Mouse (Mus musculus) lung, embryonic 16.5 days (tissue): ENCODE results near the gene Gpr15. TPM values are rescaled to one million over a fixed set of nuclear protein-coding genes. Genes with fewer than 3 reads are reported as not detected.

Experiments
- ATAC-seq: fragments of 200-750 bp; cut with Nextera tagmentation; 2 replicates; pipeline ENCODE4 v1.8.0; 2017; ENCODE audit warnings: low read depth, mild to moderate bottlenecking, moderate library complexity
- H3K27ac ChIP-seq: fragments of 300-500 bp; sonication (generic); 2 replicates; pipeline ENCODE4 v1.5.1; 2014; ENCODE audit warnings: mild to moderate bottlenecking, control low read depth, low read length
- H3K27me3 ChIP-seq: fragments of 300-500 bp; sonication (generic); 2 replicates; pipeline ENCODE4 v1.6.1; 2014; ENCODE audit warnings: low read depth, low read length, mixed read lengths; ENCODE audit not compliant: control insufficient read depth, insufficient read depth
- H3K36me3 ChIP-seq: fragments of 300-500 bp; sonication (generic); 2 replicates; pipeline ENCODE4 v1.6.1; 2014; ENCODE audit warnings: low read length; ENCODE audit not compliant: control insufficient read depth, insufficient read depth
- H3K4me1 ChIP-seq: fragments of 300-500 bp; sonication (generic); replicated peaks from 2 replicates; pipeline ENCODE4 v1.6.1; 2014; ENCODE audit warnings: low read length, mixed read lengths; ENCODE audit not compliant: control insufficient read depth, insufficient read depth
- H3K4me2 ChIP-seq: fragments of 300-500 bp; sonication (generic); 2 replicates; pipeline ENCODE4 v1.6.1; 2014; ENCODE audit warnings: low read depth, low read length, control low read depth
- H3K4me3 ChIP-seq: fragments of 300-500 bp; sonication (generic); 2 replicates; pipeline ENCODE4 v1.5.1; 2014; ENCODE audit warnings: mild to moderate bottlenecking, low read length, control low read depth
- H3K9ac ChIP-seq: fragments of 300-500 bp; sonication (generic); 2 replicates; pipeline ENCODE4 v1.6.1; 2014; ENCODE audit warnings: low read length, control low read depth
- H3K9me3 ChIP-seq: fragments of 300-500 bp; sonication (generic); 2 replicates; pipeline ENCODE4 v1.6.1; 2016; ENCODE audit warnings: low read length; ENCODE audit not compliant: control insufficient read depth
- WGBS: fragments of 180-500 bp; shearing (Covaris S2); extraction: QIAGEN DNeasy Blood & Tissue Kit; methylation state at CpG from one replicate; pipeline ENCODE4 v1.1.7; 2014; 5-methylcytosine and 5-hydroxymethylcytosine counted together
- polyA plus RNA-seq: library from polyadenylated mRNA; unstranded; fragments of >200 nt; fragmentation: Nextera tagmentation; extraction: Ambion mirVana; gene quantifications from 2 replicates; pipeline ENCODE4 v1.2.1, GENCODE M21; 2015

Gpr15 gene
- polyA plus RNA-seq, 1 experiment from 2014 or later: 0.11 TPM

DNA sequence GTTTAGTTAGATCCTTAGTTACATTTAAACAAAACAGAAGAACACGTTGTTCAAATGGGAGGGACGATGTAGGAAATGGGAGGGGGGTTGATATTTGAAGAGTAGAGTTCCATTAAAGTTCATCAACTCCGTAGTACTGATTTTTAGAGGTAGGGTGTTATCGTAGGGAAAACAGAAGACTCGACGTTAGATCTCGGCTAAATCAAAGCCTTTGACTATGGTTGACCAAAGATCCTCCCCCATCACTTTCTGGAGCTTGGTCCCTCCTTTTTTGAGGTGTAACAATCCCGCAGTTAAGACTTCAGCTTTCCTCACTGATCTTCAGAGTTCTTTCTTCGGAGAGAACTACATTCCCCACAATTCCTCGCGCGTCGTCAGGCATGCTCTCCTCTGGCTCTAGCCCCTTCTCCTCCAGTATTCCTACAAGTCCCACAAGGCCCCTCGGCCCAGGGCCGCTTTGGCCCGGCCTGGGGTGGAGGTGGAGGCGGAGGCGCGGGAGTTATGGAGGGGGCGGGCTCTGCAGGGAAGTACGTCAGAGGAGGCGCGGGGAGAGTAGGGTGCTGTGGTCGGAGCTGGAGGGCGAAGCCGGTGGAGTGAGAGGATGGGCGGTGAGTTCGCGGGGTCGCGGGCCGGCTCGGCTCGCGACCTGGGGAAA is 8.7 kb upstream of the Gpr15 start, which contains the start of gene Cldnd1:
Cldnd1 (plus strand) TSS at position 434 of the 655 bp plus-strand sequence.
- WGBS: 2% methylated on average over 24 of the region's 35 CpGs
- H3K9ac ChIP-seq: peak within 1 kb of the TSS; percentile 74

DNA sequence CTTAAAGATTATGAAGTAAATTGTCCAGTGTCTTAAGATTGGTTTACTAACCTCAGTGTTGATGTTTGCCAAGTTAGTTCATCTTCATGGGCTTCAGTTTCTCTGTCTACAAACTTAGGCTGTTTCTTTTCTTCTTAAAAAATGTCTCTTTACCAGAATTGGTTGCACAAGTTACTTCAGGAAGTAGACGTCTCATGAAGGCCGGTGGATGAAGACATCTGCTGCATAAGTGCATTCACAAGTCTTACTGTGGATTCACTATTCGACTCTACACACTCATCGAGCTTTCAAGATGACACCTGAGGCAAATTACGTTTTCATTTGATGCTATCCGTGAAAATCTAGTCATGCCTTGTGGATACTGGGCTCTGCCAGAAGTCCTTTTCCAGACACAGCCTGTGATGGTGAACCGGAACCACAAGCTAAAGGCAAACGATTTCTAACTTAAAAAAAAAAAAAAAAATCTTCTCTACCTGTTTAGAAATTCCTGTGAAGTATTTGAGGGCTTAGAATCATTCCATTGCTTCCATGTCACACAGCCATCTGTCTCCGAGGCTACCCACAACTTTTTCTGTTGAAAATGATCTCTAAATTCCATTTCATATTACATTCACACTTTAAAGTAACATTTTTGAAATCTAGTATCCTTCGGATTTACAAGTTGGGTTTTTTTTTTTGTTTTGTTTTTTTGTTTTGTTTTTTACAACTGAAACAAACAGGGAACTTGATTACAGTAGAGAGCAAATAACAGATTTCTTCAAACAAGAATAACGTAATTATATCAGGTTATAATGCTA is 8.0 kb upstream of the Gpr15 start:
- H3K27ac ChIP-seq: no peak overlapping the region
- no peak overlapping the region for H3K9ac ChIP-seq
- peaks cover 7% of the 10 kb centered on the region for H3K36me3 ChIP-seq
- WGBS: 73% methylated on average over 11 of the region's 11 CpGs
- H3K4me1 ChIP-seq: peaks cover 6% of the 10 kb centered on the region
- no peaks in the 10 kb centered on the region; the same call in 1 of the 2 replicates for H3K27me3 ChIP-seq
- H3K4me2 ChIP-seq: peak overlapping the region; percentile 63; the same call in 1 of the 2 replicates
- no peaks in the 10 kb centered on the region for H3K9me3 ChIP-seq
- no peak overlapping the region; the same call in 1 of the 2 replicates for H3K4me3 ChIP-seq
- ATAC-seq: no peak

More for the DNA sequence above, 8.7 kb upstream of the Gpr15 start, which contains the start of gene Cldnd1:
- ATAC-seq: peak; percentile 100
- H3K36me3 ChIP-seq: peaks cover 13% of the 10 kb centered on the region
- H3K27me3 ChIP-seq: no peaks in the 10 kb centered on the region; the same call in 1 of the 2 replicates
- peak within 1 kb of the TSS; percentile 84 for H3K4me2 ChIP-seq
- no peaks in the 10 kb centered on the region for H3K9me3 ChIP-seq
- H3K4me3 ChIP-seq: peak within 1 kb of the TSS; percentile 83
- H3K4me1 ChIP-seq: peaks cover 6% of the 10 kb centered on the region
- peak within 1 kb of the TSS; percentile 87 for H3K27ac ChIP-seq

- Histone ChIP-seq H3K4me3 (no peak overlapping the region), H3K27me3 (no peaks in the 10 kb centered on the region; the same call in 1 of the 2 replicates), H3K9ac (no peak overlapping the region), H3K27ac (no peak overlapping the region), H3K4me2 (no peak overlapping the region), H3K4me1 (no peaks in the 10 kb centered on the region), H3K36me3 (no peaks in the 10 kb centered on the region), H3K9me3 (no peaks in the 10 kb centered on the region)
- WGBS: 64% methylated on average over 2 of the region's 2 CpGs
- ATAC-seq: no peak
These were observed 3.4 kb upstream of the Gpr15 start for GRCm38 (mm10) chr16:58722292-58722691.

GRCm38 (mm10) chr16:58715018-58715417 is 3.9 kb downstream of the Gpr15 start:
- no peak for ATAC-seq
- 59% methylated on average over 4 of the region's 4 CpGs for WGBS
- no peaks in the 10 kb centered on the region for H3K9me3 ChIP-seq
- H3K27ac ChIP-seq: no peak overlapping the region
- no peaks in the 10 kb centered on the region for H3K27me3 ChIP-seq
- no peak overlapping the region for H3K9ac ChIP-seq
- no peak overlapping the region for H3K4me2 ChIP-seq
- H3K36me3 ChIP-seq: no peaks in the 10 kb centered on the region
- H3K4me1 ChIP-seq: no peaks in the 10 kb centered on the region
- H3K4me3 ChIP-seq: no peak overlapping the region

DNA sequence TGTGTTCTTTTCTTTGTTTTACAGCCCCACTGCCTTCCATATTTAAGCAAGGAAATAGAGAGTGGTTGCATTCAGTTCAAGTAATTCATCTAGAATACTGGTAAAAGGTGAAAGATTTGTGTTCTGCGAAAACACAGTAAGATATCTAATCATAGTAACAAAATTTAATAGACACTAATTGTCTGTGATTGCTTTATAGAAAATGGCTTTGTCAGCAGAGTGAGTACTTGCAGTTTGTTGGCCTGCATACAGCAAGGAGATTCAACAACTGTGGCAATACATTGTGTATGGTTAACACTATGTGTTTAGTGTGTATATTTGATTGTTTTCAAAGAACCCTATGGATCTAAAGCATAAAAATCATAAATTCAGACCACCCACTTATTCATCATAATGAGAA is 5.7 kb downstream of the Gpr15 start:
- Histone ChIP-seq H3K27me3 (no peaks in the 10 kb centered on the region), H3K9me3 (no peaks in the 10 kb centered on the region), H3K4me3 (no peak overlapping the region), H3K9ac (no peak overlapping the region), H3K27ac (no peak overlapping the region), H3K4me2 (no peak overlapping the region), H3K4me1 (no peaks in the 10 kb centered on the region), H3K36me3 (no peaks in the 10 kb centered on the region)
- ATAC-seq: no peak
- 75% methylated on average over 1 of the region's 1 CpGs for WGBS

GRCm38 (mm10) chr16:58712221-58712620 is 6.6 kb downstream of the Gpr15 start:
- H3K27me3 ChIP-seq: no peaks in the 10 kb centered on the region
- no peak overlapping the region for H3K9ac ChIP-seq
- ATAC-seq: no peak
- 65% methylated on average over 8 of the region's 8 CpGs for WGBS
- H3K36me3 ChIP-seq: no peaks in the 10 kb centered on the region
- no peak overlapping the region for H3K4me2 ChIP-seq
- H3K4me3 ChIP-seq: no peak overlapping the region
- no peaks in the 10 kb centered on the region for H3K4me1 ChIP-seq
- H3K27ac ChIP-seq: no peak overlapping the region
- H3K9me3 ChIP-seq: no peaks in the 10 kb centered on the region

- H3K4me1 ChIP-seq: no peaks in the 10 kb centered on the region
- ATAC-seq: no peak
- no peaks in the 10 kb centered on the region for H3K27me3 ChIP-seq
- 66% methylated on average over 4 of the region's 4 CpGs for WGBS
- no peak overlapping the region for H3K27ac ChIP-seq
- H3K4me3 ChIP-seq: no peak overlapping the region
- no peak overlapping the region for H3K9ac ChIP-seq
- H3K4me2 ChIP-seq: no peak overlapping the region
- H3K9me3 ChIP-seq: no peaks in the 10 kb centered on the region
- no peaks in the 10 kb centered on the region for H3K36me3 ChIP-seq
These were observed 9.3 kb downstream of the Gpr15 start for GRCm38 (mm10) chr16:58709536-58709935.

GRCm38 (mm10) chr16:58708601-58709475 is 10.0 kb downstream of the Gpr15 start:
- no peak for ATAC-seq
- Histone ChIP-seq H3K4me2 (no peak overlapping the region), H3K9me3 (no peaks in the 10 kb centered on the region), H3K27ac (no peak overlapping the region), H3K4me1 (0 out of 2 replicates have a peak, but pooled peaks cover under 1% of the 10 kb centered on the region), H3K27me3 (no peaks in the 10 kb centered on the region), H3K9ac (no peak overlapping the region), H3K36me3 (no peaks in the 10 kb centered on the region), H3K4me3 (no peak overlapping the region)
- 64% methylated on average over 3 of the region's 3 CpGs for WGBS
